Mouse (Mus musculus) forebrain, embryonic 11.5 days (tissue): ENCODE results near the gene Mcm9. TPM values are rescaled to one million over a fixed set of nuclear protein-coding genes. Genes with fewer than 3 reads are reported as not detected.
"Not testable (repeated sequence)": the region's sequence is repeated elsewhere in the genome, so short reads cannot be mapped to it uniquely, and the experiment has no call there.

Experiments
- ATAC-seq: fragments of 200-750 bp; cut with Nextera tagmentation; replicated peaks from 2 replicates; pipeline ENCODE4 v1.8.0; 2017; ENCODE audit warnings: moderate TSS enrichment; ENCODE audit not compliant: low FRiP score
- DNase-seq: peaks from one replicate; pipeline ENCODE4 v3.0.0-alpha.2; 2017; ENCODE audit warnings: low spot score
- H3K27ac ChIP-seq: fragments of 300-500 bp; sonication (generic); 2 replicates; pipeline ENCODE4 v1.5.1; 2014; ENCODE audit warnings: low read depth, low read length
- H3K27me3 ChIP-seq: fragments of 300-500 bp; sonication (generic); 2 replicates; pipeline ENCODE4 v1.6.1; 2014; ENCODE audit warnings: mild to moderate bottlenecking, low read length, mixed read lengths; ENCODE audit not compliant: control insufficient read depth, insufficient read depth
- H3K36me3 ChIP-seq: fragments of 300-500 bp; sonication (generic); 2 replicates; pipeline ENCODE4 v1.6.1; 2014; ENCODE audit warnings: mild to moderate bottlenecking, low read length, moderate library complexity, mixed read lengths; ENCODE audit not compliant: control insufficient read depth, insufficient read depth
- H3K4me1 ChIP-seq: fragments of 300-500 bp; sonication (generic); replicated peaks from 2 replicates; pipeline ENCODE4 v1.6.1; 2014; ENCODE audit warnings: low read length, mixed read lengths; ENCODE audit not compliant: control insufficient read depth, insufficient read depth
- H3K4me2 ChIP-seq: fragments of 300-500 bp; sonication (generic); 2 replicates; pipeline ENCODE4 v1.6.1; 2014; ENCODE audit warnings: low read depth, mild to moderate bottlenecking, low read length, moderate library complexity, mixed read lengths; ENCODE audit not compliant: severe bottlenecking
- H3K4me3 ChIP-seq: fragments of 300-500 bp; sonication (generic); 2 replicates; pipeline ENCODE4 v1.5.1; 2014; ENCODE audit warnings: low read depth, low read length
- H3K9ac ChIP-seq: fragments of 300-500 bp; sonication (generic); 2 replicates; pipeline ENCODE4 v1.6.1; 2014; ENCODE audit warnings: low read length
- H3K9me3 ChIP-seq: fragments of 300-500 bp; sonication (generic); 2 replicates; pipeline ENCODE4 v1.6.1; 2016; ENCODE audit warnings: low read length, mixed read lengths; ENCODE audit not compliant: control insufficient read depth
- WGBS: fragments of 180-500 bp; shearing (Covaris S2); extraction: QIAGEN DNeasy Blood & Tissue Kit; methylation state at CpG from one replicate; pipeline ENCODE4 v1.1.7; 2014; 5-methylcytosine and 5-hydroxymethylcytosine counted together
- polyA plus RNA-seq: library from polyadenylated mRNA; unstranded; fragments of >200 nt; fragmentation: Nextera tagmentation; extraction: Ambion mirVana; gene quantifications from 2 replicates; pipeline ENCODE4 v1.2.1, GENCODE M21; 2014

Gene Mcm9
- polyA plus RNA-seq, result 16.5 and 17.5 TPM in 2 replicates

GRCm38 (mm10) chr10:53630339-53630738 lies at the start of gene Mcm9:
TSS of gene Mcm9 (minus strand) at chr10:53630439.
- Histone ChIP-seq H3K9ac (peak within 1 kb of the TSS; percentile 85), H3K27ac (peak within 1 kb of the TSS; percentile 92), H3K4me2 (peak within 1 kb of the TSS; percentile 49), H3K4me3 (peak within 1 kb of the TSS; percentile 72)
- DNase-seq, ATAC-seq, H3K27me3 ChIP-seq, H3K9me3 ChIP-seq, H3K4me1 ChIP-seq, H3K36me3 ChIP-seq: not testable (repeated sequence)
- WGBS, result 62% methylated on average over 10 of the region's 10 CpGs

DNA sequence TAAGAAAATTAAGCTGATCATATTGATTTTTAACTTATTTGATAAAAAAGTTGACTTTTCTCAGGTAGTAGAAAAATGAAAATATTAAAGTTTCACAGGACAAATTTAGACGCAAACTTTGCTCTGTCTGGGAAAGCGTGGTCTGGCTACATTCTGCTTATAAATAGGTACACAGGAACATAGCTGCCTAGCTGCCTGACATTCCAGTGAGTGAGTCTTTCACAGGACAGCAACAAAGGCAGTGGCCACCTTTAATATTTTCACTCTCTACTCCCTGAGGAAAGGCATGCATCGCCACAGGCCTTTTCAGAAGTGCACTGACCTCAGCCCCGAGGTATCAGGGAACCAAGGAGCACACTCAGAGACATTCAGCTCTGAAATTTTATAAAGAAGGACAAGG lies 31.5 kb upstream of the Mcm9 start:
- ATAC-seq (no peak), DNase-seq (no peak)
- Histone ChIP-seq H3K4me1 (no peaks in the 10 kb centered on the region), H3K9ac (no peak overlapping the region), H3K27ac (no peak overlapping the region), H3K4me2 (no peak overlapping the region), H3K36me3 (no peaks in the 10 kb centered on the region), H3K27me3 (no peaks in the 10 kb centered on the region), H3K9me3 (no peaks in the 10 kb centered on the region), H3K4me3 (no peak overlapping the region)
- WGBS, result 85% methylated on average over 4 of the region's 4 CpGs

- ATAC-seq, H3K27ac ChIP-seq, H3K9me3 ChIP-seq, H3K4me2 ChIP-seq, H3K4me3 ChIP-seq, H3K36me3 ChIP-seq, H3K9ac ChIP-seq, DNase-seq, H3K4me1 ChIP-seq, H3K27me3 ChIP-seq: not testable (repeated sequence)
- WGBS, result 80% methylated on average over 5 of the region's 5 CpGs
Observed at GRCm38 (mm10) chr10:53654239-53654638, 24.0 kb upstream of the Mcm9 start.

DNA sequence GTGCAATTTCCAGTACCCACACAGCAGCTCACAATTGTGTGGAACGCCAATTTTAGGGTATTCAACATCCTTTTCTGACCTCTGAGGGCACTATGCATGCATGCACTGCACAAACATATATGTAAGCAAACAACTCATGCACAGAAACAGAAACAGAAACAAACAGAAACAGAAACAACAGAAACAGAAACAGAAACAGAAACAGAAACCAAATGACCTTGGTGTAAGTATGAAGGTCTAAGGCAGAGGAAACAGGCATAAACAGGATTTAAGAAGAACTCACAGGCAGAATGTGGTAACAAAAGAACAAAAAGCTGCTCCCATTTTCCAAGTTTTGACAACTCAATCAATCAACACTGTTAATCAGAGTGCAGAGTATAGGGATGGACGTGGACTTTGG lies 20.4 kb upstream of the Mcm9 start:
- WGBS, result 78% methylated on average over 2 of the region's 2 CpGs
- DNase-seq (no peak), ATAC-seq (no peak)
- Histone ChIP-seq H3K4me2 (no peak overlapping the region), H3K27ac (no peak overlapping the region), H3K4me1 (no peaks in the 10 kb centered on the region), H3K27me3 (no peaks in the 10 kb centered on the region), H3K4me3 (no peak overlapping the region), H3K36me3 (no peaks in the 10 kb centered on the region), H3K9ac (no peak overlapping the region), H3K9me3 (no peaks in the 10 kb centered on the region)

- H3K27me3 ChIP-seq, result no peaks in the 10 kb centered on the region
- H3K4me3 ChIP-seq, result no peak overlapping the region
- ATAC-seq (no peak), DNase-seq (no peak)
- H3K4me1 ChIP-seq, result no peaks in the 10 kb centered on the region
- no peak overlapping the region for H3K9ac ChIP-seq
- no peak overlapping the region for H3K27ac ChIP-seq
- H3K4me2 ChIP-seq, result no peak overlapping the region
- H3K9me3 ChIP-seq, result no peaks in the 10 kb centered on the region
- H3K36me3 ChIP-seq, result no peaks in the 10 kb centered on the region
Observed at GRCm38 (mm10) chr10:53641507-53641906, 11.3 kb upstream of the Mcm9 start.

GRCm38 (mm10) chr10:53635246-53635971 lies 5.2 kb upstream of the Mcm9 start:
- WGBS, result 88% methylated on average over 13 of the region's 13 CpGs
- H3K27ac ChIP-seq, result no peak overlapping the region
- no peak overlapping the region for H3K4me2 ChIP-seq
- H3K9ac ChIP-seq, result no peak overlapping the region
- no peaks in the 10 kb centered on the region for H3K9me3 ChIP-seq
- DNase-seq (no peak), ATAC-seq (no peak)
- H3K4me3 ChIP-seq, result no peak overlapping the region
- no peaks in the 10 kb centered on the region for H3K36me3 ChIP-seq
- H3K27me3 ChIP-seq, result no peaks in the 10 kb centered on the region
- no peaks in the 10 kb centered on the region for H3K4me1 ChIP-seq

- H3K27me3 ChIP-seq, result no peaks in the 10 kb centered on the region
- H3K36me3 ChIP-seq, result no peaks in the 10 kb centered on the region
- ATAC-seq, result no peak
- no peak overlapping the region for H3K4me3 ChIP-seq
- H3K9me3 ChIP-seq, result no peaks in the 10 kb centered on the region
- no peak overlapping the region for H3K9ac ChIP-seq
- no peaks in the 10 kb centered on the region for H3K4me1 ChIP-seq
- H3K27ac ChIP-seq, result no peak overlapping the region
- DNase-seq, result no peak
- 72% methylated on average over 10 of the region's 10 CpGs for WGBS
- no peak overlapping the region for H3K4me2 ChIP-seq
Observed at GRCm38 (mm10) chr10:53634160-53634559, 3.9 kb upstream of the Mcm9 start.

GRCm38 (mm10) chr10:53629918-53630250 lies 355 bp downstream of the Mcm9 start:
- Histone ChIP-seq H3K4me2 (peak overlapping the region; percentile 2; the same call in 1 of the 2 replicates), H3K9me3 (no peaks in the 10 kb centered on the region), H3K9ac (peak overlapping the region; percentile 85), H3K27me3 (no peaks in the 10 kb centered on the region), H3K4me1 (no peaks in the 10 kb centered on the region), H3K27ac (peak overlapping the region; percentile 92), H3K36me3 (no peaks in the 10 kb centered on the region), H3K4me3 (peak overlapping the region; percentile 72)
- WGBS, result under 1% methylated on average over 34 of the region's 35 CpGs
- DNase-seq, result peak; percentile 99
- peak; percentile 96 for ATAC-seq

GRCm38 (mm10) chr10:53629247-53629917 lies 857 bp downstream of the Mcm9 start:
- WGBS, result under 1% methylated on average over 67 of the region's 67 CpGs
- Histone ChIP-seq H3K9me3 (no peaks in the 10 kb centered on the region), H3K27ac (peak overlapping the region; percentile 92), H3K9ac (peak overlapping the region; percentile 85), H3K27me3 (no peaks in the 10 kb centered on the region), H3K4me3 (peak overlapping the region; percentile 72), H3K36me3 (no peaks in the 10 kb centered on the region), H3K4me2 (peak overlapping the region; percentile 49), H3K4me1 (no peaks in the 10 kb centered on the region)
- DNase-seq, result peak; percentile 94
- ATAC-seq, result peak; percentile 87
